Mouse (Mus musculus): ENCODE measurements at regions not wholly inside any gene's neighbourhood (a gene's known extent, or its start where the extent isn't known, plus 50 kb on each side); places are given as distances from the start of the nearest gene placed in this dataset.
A peak's percentile ranks its signal among the peaks of the same experiment; 100 is the strongest.

- no peak for DNase-seq
Measured at GRCm38 (mm10) chr13:110911866-110912265, 342.9 kb upstream of the Actbl2 start.

- DNase-seq, result no peak
Measured at GRCm38 (mm10) chr13:110913177-110913576, 341.6 kb upstream of the Actbl2 start.

GRCm38 (mm10) chr13:110913687-110914086 lies 341.1 kb upstream of the Actbl2 start:
- no peak for DNase-seq

- no peak for DNase-seq
Measured at GRCm38 (mm10) chr13:110915161-110915560, 339.7 kb upstream of the Actbl2 start.

GRCm38 (mm10) chr13:110923936-110924335 lies 330.9 kb upstream of the Actbl2 start:
- DNase-seq, result no peak

- no peak for DNase-seq
Measured at GRCm38 (mm10) chr13:110924897-110925296, 329.9 kb upstream of the Actbl2 start.

- no peak for DNase-seq
Measured at GRCm38 (mm10) chr13:110928143-110928542, 326.7 kb upstream of the Actbl2 start.

- DNase-seq, result no peak
Measured at GRCm38 (mm10) chr13:110928894-110929293, 325.9 kb upstream of the Actbl2 start.

- no peak for DNase-seq
Measured at GRCm38 (mm10) chr13:110929579-110929978, 325.2 kb upstream of the Actbl2 start.

GRCm38 (mm10) chr13:110941587-110941986 lies 313.2 kb upstream of the Actbl2 start:
- DNase-seq, result no peak

- DNase-seq, result no peak
Measured at GRCm38 (mm10) chr13:110942986-110943644, 311.7 kb upstream of the Actbl2 start.

- DNase-seq, result no peak
Measured at GRCm38 (mm10) chr13:110944061-110944460, 310.8 kb upstream of the Actbl2 start.

GRCm38 (mm10) chr13:110944683-110945082 lies 310.1 kb upstream of the Actbl2 start:
- DNase-seq, result no peak

- no peak for DNase-seq
Measured at GRCm38 (mm10) chr13:110960212-110960611, 294.6 kb upstream of the Actbl2 start.

- DNase-seq, result peak; percentile 25 to 36
Measured at GRCm38 (mm10) chr13:110967109-110967508, 287.7 kb upstream of the Actbl2 start.

- peak; percentile 72 to 82 for DNase-seq
Measured at GRCm38 (mm10) chr13:110967626-110968506, 286.9 kb upstream of the Actbl2 start.

- peak in 1 of 2 experiments; percentile 4 for DNase-seq
Measured at GRCm38 (mm10) chr13:110968507-110968905, 286.3 kb upstream of the Actbl2 start.

GRCm38 (mm10) chr13:110977379-110977778 lies 277.4 kb upstream of the Actbl2 start:
- no peak for DNase-seq

GRCm38 (mm10) chr13:110978022-110978421 lies 276.8 kb upstream of the Actbl2 start:
- DNase-seq, result no peak

- DNase-seq, result no peak
Measured at GRCm38 (mm10) chr13:110990677-110991076, 264.1 kb upstream of the Actbl2 start.

- no peak for DNase-seq
Measured at GRCm38 (mm10) chr13:110991121-110991520, 263.7 kb upstream of the Actbl2 start.

GRCm38 (mm10) chr13:110994596-110994995 lies 260.2 kb upstream of the Actbl2 start:
- DNase-seq, result no peak

GRCm38 (mm10) chr13:111002670-111003069 lies 252.1 kb upstream of the Actbl2 start:
- no peak for DNase-seq

GRCm38 (mm10) chr13:111014142-111014541 lies 240.7 kb upstream of the Actbl2 start:
- DNase-seq, result no peak
